Mouse (Mus musculus) erythroid progenitor cell, adult 5-6 weeks (primary cell): ENCODE measurements around the gene Plvap. TPM values are rescaled to one million over a fixed set of nuclear protein-coding genes. Genes with fewer than 3 reads are reported as not detected.

ENCODE experiments used
- ATAC-seq: replicated peaks from 2 replicates; pipeline ENCODE4 v1.8.0; 2016; ENCODE audit warnings: moderate number of reproducible peaks, mild to moderate bottlenecking, moderate TSS enrichment, inconsistent platforms; ENCODE audit not compliant: poor library complexity, low FRiP score, severe bottlenecking
- total RNA-seq, 2 experiments: library from RNA; stranded (forward) in 1 of 2; stranded (reverse) in 1 of 2; fragments of 150-400 nt in 1 of 2; fragments of 186-747, 209-891 nt in 1 of 2; gene quantifications; 2 replicates each; pipeline versions ENCODE4 v1.2.3 to v1.2.4; 2015 to 2017; ENCODE audit warnings: low replicate concordance in 2 of 2

The Plvap gene
- total RNA-seq, 2 experiments from 2014 or later: not detected

GRCm38 (mm10) chr8:71451337-71451736 is 60.2 kb downstream of the Plvap start:
- ATAC-seq: no peak

Other genes with a start within 250 kb of the Plvap start
- 26.3 and 29.3 TPM in 2 replicates for gene Myo9b, start 239.0 kb downstream of the Plvap start, total RNA-seq (2015; ENCODE audit: low replicate concordance)
- gene Myo9b, start 239.0 kb downstream of the Plvap start, total RNA-seq (2017; ENCODE audit: low replicate concordance): 23.4 and 32.3 TPM in 2 replicates
- gene Haus8, start 238.8 kb downstream of the Plvap start, total RNA-seq (2015; ENCODE audit: low replicate concordance): 36.4 and 49.9 TPM in 2 replicates
- gene Haus8, start 238.8 kb downstream of the Plvap start, total RNA-seq (2017; ENCODE audit: low replicate concordance): 69.7 and 109 TPM in 2 replicates
- 46.1 and 99.8 TPM in 2 replicates for gene Use1, start 144.9 kb downstream of the Plvap start, total RNA-seq (2015; ENCODE audit: low replicate concordance)
- gene Use1, start 144.9 kb downstream of the Plvap start, total RNA-seq (2017; ENCODE audit: low replicate concordance): 48.1 and 59.2 TPM in 2 replicates
- gene Ocel1, start 140.5 kb downstream of the Plvap start, total RNA-seq (2015; ENCODE audit: low replicate concordance): 1.7 and 13.7 TPM in 2 replicates
- 10.4 and 10.7 TPM in 2 replicates for gene Ocel1, start 140.5 kb downstream of the Plvap start, total RNA-seq (2017; ENCODE audit: low replicate concordance)
- not detected in 2 replicates for gene Nr2f6, start 129.8 kb downstream of the Plvap start, total RNA-seq (2015; ENCODE audit: low replicate concordance)
- 1.4 and 6.7 TPM in 2 replicates for gene Nr2f6, start 129.8 kb downstream of the Plvap start, total RNA-seq (2017; ENCODE audit: low replicate concordance)
- gene Ushbp1, start 116.0 kb downstream of the Plvap start, total RNA-seq (2015; ENCODE audit: low replicate concordance): not detected in 2 replicates
- gene Ushbp1, start 116.0 kb downstream of the Plvap start, total RNA-seq (2017; ENCODE audit: low replicate concordance): 0.64 TPM in 1 of 2 replicates, not detected in the other
- 35.0 and 51.6 TPM in 2 replicates for gene Babam1, start 114.9 kb downstream of the Plvap start, total RNA-seq (2015; ENCODE audit: low replicate concordance)
- 22.3 and 44.8 TPM in 2 replicates for gene Babam1, start 114.9 kb downstream of the Plvap start, total RNA-seq (2017; ENCODE audit: low replicate concordance)
- 208 and 222 TPM in 2 replicates for gene Ankle1, start 105.7 kb downstream of the Plvap start, total RNA-seq (2015; ENCODE audit: low replicate concordance)
- gene Ankle1, start 105.7 kb downstream of the Plvap start, total RNA-seq (2017; ENCODE audit: low replicate concordance): 343 and 473 TPM in 2 replicates
- gene Abhd8, start 48.1 kb downstream of the Plvap start, total RNA-seq (2015; ENCODE audit: low replicate concordance): 1.3 and 1.4 TPM in 2 replicates
- gene Abhd8, start 48.1 kb downstream of the Plvap start, total RNA-seq (2017; ENCODE audit: low replicate concordance): 3.0 and 4.5 TPM in 2 replicates
- 23.1 and 38.2 TPM in 2 replicates for gene Mrpl34, start 46.8 kb downstream of the Plvap start, total RNA-seq (2015; ENCODE audit: low replicate concordance)
- 14.1 and 17.5 TPM in 2 replicates for gene Mrpl34, start 46.8 kb downstream of the Plvap start, total RNA-seq (2017; ENCODE audit: low replicate concordance)
- gene Dda1, start 42.6 kb downstream of the Plvap start, total RNA-seq (2015; ENCODE audit: low replicate concordance): 23.9 and 35.7 TPM in 2 replicates
- gene Dda1, start 42.6 kb downstream of the Plvap start, total RNA-seq (2017; ENCODE audit: low replicate concordance): 17.8 and 18.1 TPM in 2 replicates
- not detected in 2 replicates for gene Ano8, start 25.8 kb downstream of the Plvap start, total RNA-seq (2015; ENCODE audit: low replicate concordance)
- 0.13 TPM in 1 of 2 replicates, not detected in the other for gene Ano8, start 25.8 kb downstream of the Plvap start, total RNA-seq (2017; ENCODE audit: low replicate concordance)
- gene Gtpbp3, start 23.6 kb downstream of the Plvap start, total RNA-seq (2015; ENCODE audit: low replicate concordance): 2.1 and 4.0 TPM in 2 replicates
- gene Gtpbp3, start 23.6 kb downstream of the Plvap start, total RNA-seq (2017; ENCODE audit: low replicate concordance): 0.83 and 4.0 TPM in 2 replicates
- gene Ccdc194, start 14.0 kb upstream of the Plvap start, total RNA-seq (2015; ENCODE audit: low replicate concordance): not detected in 2 replicates
- gene Ccdc194, start 14.0 kb upstream of the Plvap start, total RNA-seq (2017; ENCODE audit: low replicate concordance): not detected in 2 replicates
- 7.6 TPM in 1 of 2 replicates, not detected in the other for gene Bst2, start 25.7 kb upstream of the Plvap start, total RNA-seq (2015; ENCODE audit: low replicate concordance)
- gene Bst2, start 25.7 kb upstream of the Plvap start, total RNA-seq (2017; ENCODE audit: low replicate concordance): 15.1 and 28.2 TPM in 2 replicates
- 7.6 and 9.6 TPM in 2 replicates for gene Mvb12a, start 31.2 kb upstream of the Plvap start, total RNA-seq (2015; ENCODE audit: low replicate concordance)
- gene Mvb12a, start 31.2 kb upstream of the Plvap start, total RNA-seq (2017; ENCODE audit: low replicate concordance): 2.1 and 4.5 TPM in 2 replicates
- gene Tmem221, start 47.1 kb upstream of the Plvap start, total RNA-seq (2015; ENCODE audit: low replicate concordance): not detected in 2 replicates
- not detected in 2 replicates for gene Tmem221, start 47.1 kb upstream of the Plvap start, total RNA-seq (2017; ENCODE audit: low replicate concordance)
- not detected in 2 replicates for gene Nxnl1, start 54.8 kb upstream of the Plvap start, total RNA-seq (2015; ENCODE audit: low replicate concordance)
- not detected in 2 replicates for gene Nxnl1, start 54.8 kb upstream of the Plvap start, total RNA-seq (2017; ENCODE audit: low replicate concordance)
- gene Slc27a1, start 57.1 kb upstream of the Plvap start, total RNA-seq (2015; ENCODE audit: low replicate concordance): 1.1 and 1.7 TPM in 2 replicates
- gene Slc27a1, start 57.1 kb upstream of the Plvap start, total RNA-seq (2017; ENCODE audit: low replicate concordance): not detected in 2 replicates
- 31.4 and 36.9 TPM in 2 replicates for gene Pgls, start 80.4 kb upstream of the Plvap start, total RNA-seq (2015; ENCODE audit: low replicate concordance)
- gene Pgls, start 80.4 kb upstream of the Plvap start, total RNA-seq (2017; ENCODE audit: low replicate concordance): 14.8 and 31.8 TPM in 2 replicates
- 54.1 and 135 TPM in 2 replicates for gene Fam129c, start 85.9 kb upstream of the Plvap start, total RNA-seq (2015; ENCODE audit: low replicate concordance)
- 7.4 and 32.9 TPM in 2 replicates for gene Fam129c, start 85.9 kb upstream of the Plvap start, total RNA-seq (2017; ENCODE audit: low replicate concordance)
- gene Colgalt1, start 99.2 kb upstream of the Plvap start, total RNA-seq (2015; ENCODE audit: low replicate concordance): 5.9 and 19.5 TPM in 2 replicates
- gene Colgalt1, start 99.2 kb upstream of the Plvap start, total RNA-seq (2017; ENCODE audit: low replicate concordance): 9.2 and 11.0 TPM in 2 replicates
- not detected in 2 replicates for gene Unc13a, start 160.0 kb upstream of the Plvap start, total RNA-seq (2015; ENCODE audit: low replicate concordance)
- not detected in 2 replicates for gene Unc13a, start 160.0 kb upstream of the Plvap start, total RNA-seq (2017; ENCODE audit: low replicate concordance)
- 2.1 and 5.4 TPM in 2 replicates for gene Jak3, start 164.5 kb upstream of the Plvap start, total RNA-seq (2015; ENCODE audit: low replicate concordance)
- 0.68 and 0.90 TPM in 2 replicates for gene Jak3, start 164.5 kb upstream of the Plvap start, total RNA-seq (2017; ENCODE audit: low replicate concordance)
- 3.6 TPM in 1 of 2 replicates, not detected in the other for gene Insl3, start 177.5 kb upstream of the Plvap start, total RNA-seq (2015; ENCODE audit: low replicate concordance)
- not detected in 2 replicates for gene Insl3, start 177.5 kb upstream of the Plvap start, total RNA-seq (2017; ENCODE audit: low replicate concordance)
- gene B3gnt3, start 190.0 kb upstream of the Plvap start, total RNA-seq (2015; ENCODE audit: low replicate concordance): 12.2 and 12.3 TPM in 2 replicates
- 10.9 and 14.4 TPM in 2 replicates for gene B3gnt3, start 190.0 kb upstream of the Plvap start, total RNA-seq (2017; ENCODE audit: low replicate concordance)
- 152 and 165 TPM in 2 replicates for gene Fcho1, start 214.0 kb upstream of the Plvap start, total RNA-seq (2015; ENCODE audit: low replicate concordance)
- 245 and 276 TPM in 2 replicates for gene Fcho1, start 214.0 kb upstream of the Plvap start, total RNA-seq (2017; ENCODE audit: low replicate concordance)